Mouse (Mus musculus) heart, postnatal 0 days (tissue): ENCODE data around the gene D10Jhu81e. TPM values are rescaled to one million over a fixed set of nuclear protein-coding genes. Genes with fewer than 3 reads are reported as not detected.

ENCODE experiments used
- ATAC-seq: fragments of 200-750 bp; cut with Nextera tagmentation; 2 replicates; pipeline ENCODE4 v1.8.0; 2017; ENCODE audit warnings: low read depth, moderate number of reproducible peaks, moderate library complexity; ENCODE audit not compliant: insufficient read depth
- DNase-seq: peaks from one replicate; pipeline ENCODE4 v3.0.0-alpha.2; 2016; ENCODE audit warnings: low spot score
- H3K27ac ChIP-seq: fragments of 300-500 bp; sonication (generic); 2 replicates; pipeline ENCODE4 v1.5.1; 2014; ENCODE audit warnings: low read depth, mild to moderate bottlenecking
- H3K27me3 ChIP-seq: fragments of 300-500 bp; sonication (generic); 2 replicates; pipeline ENCODE4 v1.6.1; 2014; ENCODE audit warnings: low read length, mixed read lengths; ENCODE audit not compliant: control insufficient read depth, insufficient read depth
- H3K36me3 ChIP-seq: fragments of 300-500 bp; sonication (generic); replicated peaks from 2 replicates; pipeline ENCODE4 v1.6.1; 2014; ENCODE audit warnings: low read length, mixed read lengths; ENCODE audit not compliant: control insufficient read depth, insufficient read depth
- H3K4me1 ChIP-seq: fragments of 300-500 bp; sonication (generic); 2 replicates; pipeline ENCODE4 v1.6.1; 2014; ENCODE audit warnings: antibody characterized with exemption; ENCODE audit not compliant: control insufficient read depth, insufficient read depth
- H3K4me2 ChIP-seq: fragments of 300-500 bp; sonication (generic); 2 replicates; pipeline ENCODE4 v1.6.1; 2014; ENCODE audit warnings: low read depth, mild to moderate bottlenecking, low read length, moderate library complexity
- H3K4me3 ChIP-seq: fragments of 300-500 bp; sonication (generic); 2 replicates; pipeline ENCODE4 v1.5.1; 2014; ENCODE audit warnings: low read depth, low read length
- H3K9ac ChIP-seq: fragments of 300-500 bp; sonication (generic); replicated peaks from 2 replicates; pipeline ENCODE4 v1.6.1; 2014; ENCODE audit warnings: low read depth, low read length, mixed read lengths
- H3K9me3 ChIP-seq: fragments of 300-500 bp; sonication (generic); replicated peaks from 2 replicates; pipeline ENCODE4 v1.6.1; 2016; ENCODE audit warnings: low read length; ENCODE audit not compliant: control insufficient read depth
- CTCF ChIP-seq: IDR thresholded peaks from 2 replicates; pipeline ENCODE4 v1.5.1; 2016; ENCODE audit warnings: antibody characterized with exemption, control low read depth, low read depth
- EP300 ChIP-seq: IDR thresholded peaks from 2 replicates; pipeline ENCODE4 v1.6.1; 2016; ENCODE audit warnings: antibody characterized with exemption, low read depth
- WGBS: fragments of 180-500 bp; shearing (Covaris S2); extraction: QIAGEN DNeasy Blood & Tissue Kit; methylation state at CpG from one replicate; pipeline ENCODE4 v1.1.7; 2014; 5-methylcytosine and 5-hydroxymethylcytosine counted together
- polyA plus RNA-seq: library from polyadenylated mRNA; unstranded; fragments of >200 nt; fragmentation: Nextera tagmentation; extraction: Ambion mirVana; gene quantifications from 2 replicates; pipeline ENCODE4 v1.2.1, GENCODE M21; 2015
- total RNA-seq: library from RNA; depleted of rRNA; stranded (reverse); fragments of >200 nt; gene quantifications from 2 replicates; pipeline ENCODE4 v1.2.3, GENCODE M21; 2014; ENCODE audit warnings: low replicate concordance

D10Jhu81e gene
- total and polyA plus RNA-seq, 2 experiments from 2014 or later: 87.9 to 442 TPM

GRCm38 (mm10) chr10:78182321-78182720 lies 12.7 kb upstream of the D10Jhu81e start:
- Histone ChIP-seq H3K9ac (no peak overlapping the region), H3K27me3 (no peaks in the 10 kb centered on the region), H3K36me3 (peaks cover 56% of the 10 kb centered on the region), H3K4me3 (no peak overlapping the region), H3K4me2 (no peak overlapping the region), H3K9me3 (no peaks in the 10 kb centered on the region), H3K27ac (no peak overlapping the region), H3K4me1 (0 out of 2 replicates have a peak, but pooled peaks cover 4% of the 10 kb centered on the region)
- no peak for TF ChIP-seq CTCF
- no peak for TF ChIP-seq EP300
- 92% methylated on average over 17 of the region's 17 CpGs for whole genome bisulfite sequencing
- DNase-seq (no peak), ATAC-seq (no peak)

GRCm38 (mm10) chr10:78174474-78174873 lies 4.9 kb upstream of the D10Jhu81e start:
- Histone ChIP-seq H3K9me3 (no peaks in the 10 kb centered on the region), H3K36me3 (peaks cover 87% of the 10 kb centered on the region), H3K27me3 (no peaks in the 10 kb centered on the region), H3K4me1 (no peaks in the 10 kb centered on the region), H3K4me3 (no peak overlapping the region), H3K4me2 (no peak overlapping the region), H3K27ac (no peak overlapping the region), H3K9ac (no peak overlapping the region)
- no peak for ATAC-seq
- 83% methylated on average over 5 of the region's 5 CpGs for WGBS
- no peak for DNase-seq
- no peak for TF ChIP-seq CTCF
- no peak for TF ChIP-seq EP300

- WGBS: 82% methylated on average over 9 of the region's 9 CpGs
- DNase-seq (no peak), ATAC-seq (no peak)
- Histone ChIP-seq H3K27ac (no peak overlapping the region), H3K4me1 (peaks cover 11% of the 10 kb centered on the region; the same call in 1 of the 2 replicates), H3K4me3 (no peak overlapping the region), H3K9ac (no peak overlapping the region), H3K4me2 (no peak overlapping the region), H3K36me3 (peaks cover 70% of the 10 kb centered on the region), H3K27me3 (no peaks in the 10 kb centered on the region), H3K9me3 (no peaks in the 10 kb centered on the region)
- TF ChIP-seq CTCF: no peak
Observed at GRCm38 (mm10) chr10:78171581-78171980, 2.0 kb upstream of the D10Jhu81e start.

GRCm38 (mm10) chr10:78171057-78171456 lies 1.5 kb upstream of the D10Jhu81e start:
- H3K27ac ChIP-seq: no peak overlapping the region
- DNase-seq (no peak), ATAC-seq (no peak)
- H3K36me3 ChIP-seq: peaks cover 70% of the 10 kb centered on the region
- H3K9me3 ChIP-seq: no peaks in the 10 kb centered on the region
- no peak overlapping the region for H3K4me2 ChIP-seq
- peaks cover 11% of the 10 kb centered on the region; the same call in 1 of the 2 replicates for H3K4me1 ChIP-seq
- no peak for TF ChIP-seq EP300
- no peak for TF ChIP-seq CTCF
- WGBS: 89% methylated on average over 7 of the region's 7 CpGs
- no peak overlapping the region for H3K9ac ChIP-seq
- no peaks in the 10 kb centered on the region for H3K27me3 ChIP-seq
- no peak overlapping the region for H3K4me3 ChIP-seq

GRCm38 (mm10) chr10:78170445-78170844 lies 863 bp upstream of the D10Jhu81e start:
- H3K4me3 ChIP-seq: no peak overlapping the region
- peak overlapping the region; percentile 70 for H3K27ac ChIP-seq
- H3K4me1 ChIP-seq: peaks cover 11% of the 10 kb centered on the region; the same call in 1 of the 2 replicates
- WGBS: 64% methylated on average over 2 of the region's 2 CpGs
- no peaks in the 10 kb centered on the region for H3K9me3 ChIP-seq
- TF ChIP-seq EP300: no peak
- no peak for TF ChIP-seq CTCF
- H3K9ac ChIP-seq: no peak overlapping the region
- peak overlapping the region; percentile 87 for H3K4me2 ChIP-seq
- DNase-seq: no peak
- H3K36me3 ChIP-seq: peaks cover 70% of the 10 kb centered on the region
- H3K27me3 ChIP-seq: no peaks in the 10 kb centered on the region
- no peak for ATAC-seq

GRCm38 (mm10) chr10:78168792-78169191 lies 790 bp downstream of the D10Jhu81e start:
- Histone ChIP-seq H3K36me3 (peaks cover 67% of the 10 kb centered on the region), H3K27me3 (no peaks in the 10 kb centered on the region)
- 76% methylated on average over 11 of the region's 11 CpGs for WGBS

More at GRCm38 (mm10) chr10:78168792-78169191, 790 bp downstream of the D10Jhu81e start:
- peak overlapping the region; percentile 87 for H3K4me2 ChIP-seq
- no peaks in the 10 kb centered on the region for H3K9me3 ChIP-seq
- DNase-seq (no peak), ATAC-seq (no peak)
- TF ChIP-seq EP300 (no peak), CTCF (no peak)
- H3K27ac ChIP-seq: peak overlapping the region; percentile 86; the same call in 1 of the 2 replicates
- H3K9ac ChIP-seq: peak overlapping the region; percentile 79
- H3K4me3 ChIP-seq: peak overlapping the region; percentile 79
- peaks cover 11% of the 10 kb centered on the region; the same call in 1 of the 2 replicates for H3K4me1 ChIP-seq
